Mouse (Mus musculus) heart, postnatal 0 days (tissue): ENCODE measurements around the gene Ttc30a1.

Source experiments
- CTCF ChIP-seq: IDR thresholded peaks from 2 replicates; pipeline ENCODE4 v1.5.1; 2016; ENCODE audit warnings: antibody characterized with exemption, control low read depth, low read depth
- EP300 ChIP-seq: IDR thresholded peaks from 2 replicates; pipeline ENCODE4 v1.6.1; 2016; ENCODE audit warnings: antibody characterized with exemption, low read depth

DNA sequence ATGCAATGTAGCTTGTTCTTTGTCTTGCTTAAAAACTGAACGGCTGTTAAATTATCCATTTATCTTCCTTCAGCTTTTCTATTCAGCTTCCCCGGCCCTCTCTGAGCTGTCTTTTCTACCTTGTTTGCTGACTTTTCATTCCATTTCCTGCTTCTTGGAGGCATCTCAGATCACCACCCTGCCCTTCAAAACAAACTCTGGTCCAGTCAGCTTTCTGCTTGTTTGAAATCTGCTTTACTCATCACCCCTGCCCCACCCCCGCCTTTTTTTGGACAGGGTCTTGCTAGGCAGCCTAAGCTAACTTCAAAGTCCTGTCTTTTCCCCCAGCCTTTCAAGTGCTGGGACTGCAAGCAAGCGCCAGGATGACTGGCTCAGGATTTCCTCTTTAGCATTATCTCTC, 24.4 kb upstream of the Ttc30a1 start:
- TF ChIP-seq EP300, result no peak
- no peak for TF ChIP-seq CTCF
